Mouse (Mus musculus): Measurements from ENCODE around the gene Nmb. TPM values are rescaled to one million over a fixed set of nuclear protein-coding genes. Genes with fewer than 3 reads are reported as not detected.
A peak's percentile ranks its signal among the peaks of the same experiment; 100 is the strongest.

Nmb gene
- total and polyA plus RNA-seq, 3 experiments: 0.93 to 1.5 (median 1.4) TPM

- TF ChIP-seq POLR2AphosphoS5 (IDR thresholded peaks at IDR 0.05; ENCODE audit: insufficient replicate concordance, low read depth, low read length) (no peak), GATA2 (IDR thresholded peaks at IDR 0.05; ENCODE audit: borderline replicate concordance, low read depth, low read length) (no peak), GATA1 (IDR thresholded peaks at IDR 0.05; ENCODE audit: borderline replicate concordance, low read length) (no peak), TAL1 (conservative IDR thresholded peaks at IDR 0.05; ENCODE audit: low read depth, low read length) (no peak), CTCF (IDR thresholded peaks at IDR 0.05; ENCODE audit: low read depth, low read length) (no peak)
- Histone ChIP-seq H3K4me1 (ENCODE audit: insufficient read depth, low read depth, low read length) (peaks cover 60% of the 10 kb centered on the region), H3K27me3 (ENCODE audit: insufficient read depth, low read length) (no peaks in the 10 kb centered on the region; the same call in 1 of the 2 replicates), H3K9me3 (replicated peaks) (no peaks in the 10 kb centered on the region), H3K36me3 (replicated peaks) (peaks cover 95% of the 10 kb centered on the region), H3K4me3 (ENCODE audit: low read depth, low read length) (no peak overlapping the region)
- no peak for DNase-seq (ENCODE audit: low spot score)
- no peak for ATAC-seq (ENCODE audit: extremely low read depth, insufficient number of reproducible peaks, low FRiP score, poor library complexity, severe bottlenecking)
These were observed 11.7 kb downstream of the Nmb start for GRCm38 (mm10) chr7:80893086-80893752.

GRCm38 (mm10) chr7:80889841-80890241 is 15.0 kb downstream of the Nmb start:
- Histone ChIP-seq H3K27me3 (ENCODE audit: insufficient read depth, low read length) (no peaks in the 10 kb centered on the region; the same call in 1 of the 2 replicates), H3K36me3 (replicated peaks) (peaks cover 69% of the 10 kb centered on the region), H3K9me3 (replicated peaks) (no peaks in the 10 kb centered on the region), H3K4me3 (ENCODE audit: low read depth, low read length) (no peak overlapping the region; the same call in 1 of the 2 replicates), H3K4me1 (ENCODE audit: insufficient read depth, low read depth, low read length) (peaks cover 42% of the 10 kb centered on the region)
- peak; percentile 26 for DNase-seq (ENCODE audit: low spot score)
- peak; percentile 34; the same call in 1 of the 2 replicates for ATAC-seq (ENCODE audit: extremely low read depth, insufficient number of reproducible peaks, low FRiP score, poor library complexity, severe bottlenecking)
- no peak for TF ChIP-seq POLR2AphosphoS5 (IDR thresholded peaks at IDR 0.05; ENCODE audit: insufficient replicate concordance, low read depth, low read length)

- DNase-seq (ENCODE audit: low spot score): peak; percentile 40
- no peak for TF ChIP-seq CTCF (IDR thresholded peaks at IDR 0.05; ENCODE audit: low read depth, low read length)
- TF ChIP-seq GATA1 (IDR thresholded peaks at IDR 0.05; ENCODE audit: borderline replicate concordance, low read length): no peak
- no peak for TF ChIP-seq GATA2 (IDR thresholded peaks at IDR 0.05; ENCODE audit: borderline replicate concordance, low read depth, low read length)
- no peak for TF ChIP-seq TAL1 (conservative IDR thresholded peaks at IDR 0.05; ENCODE audit: low read depth, low read length)
- no peak for TF ChIP-seq POLR2AphosphoS5 (IDR thresholded peaks at IDR 0.05; ENCODE audit: insufficient replicate concordance, low read depth, low read length)
- Histone ChIP-seq H3K4me3 (ENCODE audit: low read depth, low read length) (peak overlapping the region; percentile 10; the same call in 1 of the 2 replicates), H3K9me3 (replicated peaks) (no peaks in the 10 kb centered on the region), H3K4me1 (ENCODE audit: insufficient read depth, low read depth, low read length) (peaks cover 42% of the 10 kb centered on the region), H3K36me3 (replicated peaks) (peaks cover 61% of the 10 kb centered on the region), H3K27me3 (ENCODE audit: insufficient read depth, low read length) (peaks cover 2% of the 10 kb centered on the region; the same call in 1 of the 2 replicates)
- ATAC-seq (ENCODE audit: extremely low read depth, insufficient number of reproducible peaks, low FRiP score, poor library complexity, severe bottlenecking): peak; percentile 66
These were observed 15.8 kb downstream of the Nmb start for GRCm38 (mm10) chr7:80889021-80889511.

- no peak for TF ChIP-seq POLR2AphosphoS5 (IDR thresholded peaks at IDR 0.05; ENCODE audit: insufficient replicate concordance, low read depth, low read length)
- TF ChIP-seq CTCF (IDR thresholded peaks at IDR 0.05; ENCODE audit: low read depth, low read length): no peak
- no peak for TF ChIP-seq GATA1 (IDR thresholded peaks at IDR 0.05; ENCODE audit: borderline replicate concordance, low read length)
- no peak for TF ChIP-seq TAL1 (conservative IDR thresholded peaks at IDR 0.05; ENCODE audit: low read depth, low read length)
- no peak for TF ChIP-seq GATA2 (IDR thresholded peaks at IDR 0.05; ENCODE audit: borderline replicate concordance, low read depth, low read length)
- ATAC-seq (ENCODE audit: extremely low read depth, insufficient number of reproducible peaks, low FRiP score, poor library complexity, severe bottlenecking): no peak
- no peak overlapping the region for H3K4me3 ChIP-seq (ENCODE audit: low read depth, low read length)
- no peaks in the 10 kb centered on the region for H3K9me3 ChIP-seq (replicated peaks)
- H3K4me1 ChIP-seq (ENCODE audit: insufficient read depth, low read depth, low read length): peaks cover 42% of the 10 kb centered on the region
- peaks cover 2% of the 10 kb centered on the region; the same call in 1 of the 2 replicates for H3K27me3 ChIP-seq (ENCODE audit: insufficient read depth, low read length)
- H3K36me3 ChIP-seq (replicated peaks): peaks cover 57% of the 10 kb centered on the region
- DNase-seq (ENCODE audit: low spot score): no peak
These were observed 16.3 kb downstream of the Nmb start for GRCm38 (mm10) chr7:80888595-80888994.

- no peak for ATAC-seq (ENCODE audit: extremely low read depth, insufficient number of reproducible peaks, low FRiP score, poor library complexity, severe bottlenecking)
- no peak for TF ChIP-seq GATA1 (IDR thresholded peaks at IDR 0.05; ENCODE audit: borderline replicate concordance, low read length)
- no peak for TF ChIP-seq TAL1 (conservative IDR thresholded peaks at IDR 0.05; ENCODE audit: low read depth, low read length)
- TF ChIP-seq POLR2AphosphoS5 (IDR thresholded peaks at IDR 0.05; ENCODE audit: insufficient replicate concordance, low read depth, low read length): no peak
- no peak for TF ChIP-seq CTCF (IDR thresholded peaks at IDR 0.05; ENCODE audit: low read depth, low read length)
- TF ChIP-seq GATA2 (IDR thresholded peaks at IDR 0.05; ENCODE audit: borderline replicate concordance, low read depth, low read length): no peak
- Histone ChIP-seq H3K9me3 (replicated peaks) (no peaks in the 10 kb centered on the region), H3K36me3 (replicated peaks) (peaks cover 27% of the 10 kb centered on the region), H3K4me1 (ENCODE audit: insufficient read depth, low read depth, low read length) (peaks cover 31% of the 10 kb centered on the region), H3K4me3 (ENCODE audit: low read depth, low read length) (no peak overlapping the region), H3K27me3 (ENCODE audit: insufficient read depth, low read length) (peaks cover 8% of the 10 kb centered on the region; the same call in 1 of the 2 replicates)
- no peak for DNase-seq (ENCODE audit: low spot score)
These were observed 19.2 kb downstream of the Nmb start for GRCm38 (mm10) chr7:80885666-80886065.

GRCm38 (mm10) chr7:80882830-80883505 is 21.9 kb downstream of the Nmb start:
- Histone ChIP-seq H3K4me1 (ENCODE audit: insufficient read depth, low read depth, low read length) (peaks cover 19% of the 10 kb centered on the region), H3K9me3 (replicated peaks) (no peaks in the 10 kb centered on the region), H3K36me3 (replicated peaks) (peaks cover 8% of the 10 kb centered on the region), H3K4me3 (ENCODE audit: low read depth, low read length) (peak overlapping the region; percentile 21; the same call in 1 of the 2 replicates), H3K27me3 (ENCODE audit: insufficient read depth, low read length) (peaks cover 9% of the 10 kb centered on the region; the same call in 1 of the 2 replicates)
- peak; percentile 29 for DNase-seq (ENCODE audit: low spot score)
- ATAC-seq (ENCODE audit: extremely low read depth, insufficient number of reproducible peaks, low FRiP score, poor library complexity, severe bottlenecking): peak; percentile 57
- TF ChIP-seq TAL1 (conservative IDR thresholded peaks at IDR 0.05; ENCODE audit: low read depth, low read length) (no peak), CTCF (IDR thresholded peaks at IDR 0.05; ENCODE audit: low read depth, low read length) (no peak), POLR2AphosphoS5 (IDR thresholded peaks at IDR 0.05; ENCODE audit: insufficient replicate concordance, low read depth, low read length) (no peak), GATA2 (IDR thresholded peaks at IDR 0.05; ENCODE audit: borderline replicate concordance, low read depth, low read length) (no peak), GATA1 (IDR thresholded peaks at IDR 0.05; ENCODE audit: borderline replicate concordance, low read length) (no peak)

All from G1E (cell line).